Mouse (Mus musculus): ENCODE results near the gene Tescl. TPM values are rescaled to one million over a fixed set of nuclear protein-coding genes. Genes with fewer than 3 reads are reported as not detected.
A peak's percentile ranks its signal among the peaks of the same experiment; 100 is the strongest.

Gene Tescl
- polyA plus RNA-seq, 2 experiments = 0.13 TPM; not detected in 1

- H3K4me2 ChIP-seq (replicated peaks; ENCODE audit: low read depth, low read length, severe bottlenecking) = no peak overlapping the region
- H3K36me3 ChIP-seq (ENCODE audit: control insufficient read depth, insufficient read depth, low read length) = no peaks in the 10 kb centered on the region
- ATAC-seq (ENCODE audit: low FRiP score, low read depth) (no peak), DNase-seq (ENCODE audit: low spot score) (no peak)
- no peak overlapping the region for H3K9ac ChIP-seq (ENCODE audit: low read depth, low read length, severe bottlenecking)
- H3K9me3 ChIP-seq (ENCODE audit: control insufficient read depth, low read length) = no peaks in the 10 kb centered on the region
- no peak overlapping the region for H3K27ac ChIP-seq (replicated peaks; ENCODE audit: low read depth, low read length)
- no peaks in the 10 kb centered on the region for H3K27me3 ChIP-seq (ENCODE audit: control insufficient read depth, insufficient read depth, low read length)
- TF ChIP-seq POLR2A (IDR thresholded peaks at IDR 0.05; ENCODE audit: borderline replicate concordance, extremely low read depth, insufficient read depth, insufficient read length) = no peak
- WGBS = 70% methylated on average over 7 of the region's 7 CpGs
- H3K4me3 ChIP-seq (replicated peaks; ENCODE audit: low read length) = no peak overlapping the region
- no peaks in the 10 kb centered on the region for H3K4me1 ChIP-seq (ENCODE audit: control insufficient read depth, insufficient read depth, low read length)
Observed at GRCm38 (mm10) chr7:24343701-24344272, 10.1 kb upstream of the Tescl start.

- DNase-seq (ENCODE audit: low spot score) (no peak), ATAC-seq (ENCODE audit: low FRiP score, low read depth) (no peak)
- H3K36me3 ChIP-seq (ENCODE audit: control insufficient read depth, insufficient read depth, low read length) = no peaks in the 10 kb centered on the region
- no peaks in the 10 kb centered on the region for H3K9me3 ChIP-seq (ENCODE audit: control insufficient read depth, low read length)
- no peak for TF ChIP-seq POLR2A (IDR thresholded peaks at IDR 0.05; ENCODE audit: borderline replicate concordance, extremely low read depth, insufficient read depth, insufficient read length)
- H3K9ac ChIP-seq (ENCODE audit: low read depth, low read length, severe bottlenecking) = no peak overlapping the region
- H3K4me3 ChIP-seq (replicated peaks; ENCODE audit: low read length) = no peak overlapping the region
- no peaks in the 10 kb centered on the region for H3K4me1 ChIP-seq (ENCODE audit: control insufficient read depth, insufficient read depth, low read length)
- WGBS = 48% methylated on average over 2 of the region's 2 CpGs
- H3K27me3 ChIP-seq (ENCODE audit: control insufficient read depth, insufficient read depth, low read length) = no peaks in the 10 kb centered on the region; the same call in 1 of the 2 replicates
- H3K4me2 ChIP-seq (replicated peaks; ENCODE audit: low read depth, low read length, severe bottlenecking) = no peak overlapping the region
- no peak overlapping the region for H3K27ac ChIP-seq (replicated peaks; ENCODE audit: low read depth, low read length)
Observed at GRCm38 (mm10) chr7:24338241-24338640, 4.5 kb upstream of the Tescl start.

- Histone ChIP-seq H3K27ac (replicated peaks; ENCODE audit: low read depth, low read length) (no peak overlapping the region), H3K27me3 (ENCODE audit: control insufficient read depth, insufficient read depth, low read length) (no peaks in the 10 kb centered on the region; the same call in 1 of the 2 replicates), H3K4me3 (replicated peaks; ENCODE audit: low read length) (no peak overlapping the region), H3K4me1 (ENCODE audit: control insufficient read depth, insufficient read depth, low read length) (no peaks in the 10 kb centered on the region), H3K9ac (ENCODE audit: low read depth, low read length, severe bottlenecking) (no peak overlapping the region), H3K4me2 (replicated peaks; ENCODE audit: low read depth, low read length, severe bottlenecking) (no peak overlapping the region), H3K9me3 (ENCODE audit: control insufficient read depth, low read length) (no peaks in the 10 kb centered on the region), H3K36me3 (ENCODE audit: control insufficient read depth, insufficient read depth, low read length) (no peaks in the 10 kb centered on the region)
- no peak for TF ChIP-seq POLR2A (IDR thresholded peaks at IDR 0.05; ENCODE audit: borderline replicate concordance, extremely low read depth, insufficient read depth, insufficient read length)
- 14% methylated on average over 5 of the region's 5 CpGs for WGBS
- no peak for ATAC-seq (ENCODE audit: low FRiP score, low read depth)
- DNase-seq (ENCODE audit: low spot score) = peak; percentile 82
Observed at GRCm38 (mm10) chr7:24335699-24336309, 2.1 kb upstream of the Tescl start.

- TF ChIP-seq POLR2A (IDR thresholded peaks at IDR 0.05; ENCODE audit: borderline replicate concordance, extremely low read depth, insufficient read depth, insufficient read length) = no peak
- Histone ChIP-seq H3K4me2 (replicated peaks; ENCODE audit: low read depth, low read length, severe bottlenecking) (no peak overlapping the region), H3K4me3 (replicated peaks; ENCODE audit: low read length) (no peak overlapping the region), H3K27ac (replicated peaks; ENCODE audit: low read depth, low read length) (no peak overlapping the region), H3K9me3 (ENCODE audit: control insufficient read depth, low read length) (peaks cover 10% of the 10 kb centered on the region), H3K36me3 (ENCODE audit: control insufficient read depth, insufficient read depth, low read length) (no peaks in the 10 kb centered on the region), H3K4me1 (ENCODE audit: control insufficient read depth, insufficient read depth, low read length) (0 out of 2 replicates have a peak, but pooled peaks cover 6% of the 10 kb centered on the region), H3K9ac (ENCODE audit: low read depth, low read length, severe bottlenecking) (no peak overlapping the region), H3K27me3 (ENCODE audit: control insufficient read depth, insufficient read depth, low read length) (no peaks in the 10 kb centered on the region)
- WGBS = 83% methylated on average over 14 of the region's 14 CpGs
- no peak for ATAC-seq (ENCODE audit: low FRiP score, low read depth)
- DNase-seq (ENCODE audit: low spot score) = no peak
Observed at GRCm38 (mm10) chr7:24327281-24327975, 6.3 kb downstream of the Tescl start.

- no peak for ATAC-seq (ENCODE audit: low FRiP score, low read depth)
Observed at GRCm38 (mm10) chr7:24326273-24327135, 7.2 kb downstream of the Tescl start.

More at GRCm38 (mm10) chr7:24326273-24327135, 7.2 kb downstream of the Tescl start:
- Histone ChIP-seq H3K4me3 (replicated peaks; ENCODE audit: low read length) (peak overlapping the region; percentile 31), H3K4me1 (ENCODE audit: control insufficient read depth, insufficient read depth, low read length) (0 out of 2 replicates have a peak, but pooled peaks cover 6% of the 10 kb centered on the region), H3K9me3 (ENCODE audit: control insufficient read depth, low read length) (peaks cover 10% of the 10 kb centered on the region), H3K36me3 (ENCODE audit: control insufficient read depth, insufficient read depth, low read length) (no peaks in the 10 kb centered on the region), H3K27me3 (ENCODE audit: control insufficient read depth, insufficient read depth, low read length) (no peaks in the 10 kb centered on the region), H3K27ac (replicated peaks; ENCODE audit: low read depth, low read length) (peak overlapping the region; percentile 74), H3K4me2 (replicated peaks; ENCODE audit: low read depth, low read length, severe bottlenecking) (peak overlapping the region; percentile 59), H3K9ac (ENCODE audit: low read depth, low read length, severe bottlenecking) (peak overlapping the region; percentile 55)
- 41% methylated on average over 20 of the region's 20 CpGs for WGBS
- no peak for TF ChIP-seq POLR2A (IDR thresholded peaks at IDR 0.05; ENCODE audit: borderline replicate concordance, extremely low read depth, insufficient read depth, insufficient read length)
- no peak for DNase-seq (ENCODE audit: low spot score)

All from limb, embryonic 14.5 days (tissue).